Mouse (Mus musculus) lung, postnatal 4 days (tissue): Measurements from ENCODE around the gene Arl13a.
A peak's percentile ranks its signal among the peaks of the same experiment; 100 is the strongest.
"Not testable (repeated sequence)": the region's sequence is repeated elsewhere in the genome, so short reads cannot be mapped to it uniquely, and the experiment has no call there.

Source experiments
- DNase-seq, 2 experiments: peaks; one replicate each; pipeline ENCODE4 v3.0.0; 2021

The Arl13a gene

GRCm38 (mm10) chrX:134187201-134187600 lies at the start of gene Arl13a:
TSS of gene Arl13a (plus strand) at chrX:134187501.
- not testable (repeated sequence) for DNase-seq

GRCm38 (mm10) chrX:134140024-134140423 lies 47.3 kb upstream of the Arl13a start:
- no peak for DNase-seq

GRCm38 (mm10) chrX:134141551-134141950 lies 45.8 kb upstream of the Arl13a start:
- no peak for DNase-seq

GRCm38 (mm10) chrX:134141986-134142385 lies 45.3 kb upstream of the Arl13a start:
- DNase-seq: no peak

- DNase-seq: no peak
Observed at GRCm38 (mm10) chrX:134158151-134158550, 29.1 kb upstream of the Arl13a start.

- DNase-seq: no peak
Observed at GRCm38 (mm10) chrX:134160442-134160841, 26.9 kb upstream of the Arl13a start.

- DNase-seq: peak; percentile 12 to 40
Observed at GRCm38 (mm10) chrX:134162043-134162720, 25.1 kb upstream of the Arl13a start, which contains the start of gene Xkrx. TSS of gene Xkrx (minus strand) at chrX:134162076.

- DNase-seq: no peak
Observed at GRCm38 (mm10) chrX:134162826-134163225, 24.5 kb upstream of the Arl13a start.

- DNase-seq: no peak
Observed at GRCm38 (mm10) chrX:134163484-134163883, 23.8 kb upstream of the Arl13a start.

- no peak for DNase-seq
Observed at GRCm38 (mm10) chrX:134170584-134170983, 16.7 kb upstream of the Arl13a start.

- DNase-seq: no peak
Observed at GRCm38 (mm10) chrX:134174699-134175098, 12.6 kb upstream of the Arl13a start.

GRCm38 (mm10) chrX:134208491-134208890 lies 21.2 kb downstream of the Arl13a start:
- DNase-seq: no peak

- no peak for DNase-seq
Observed at GRCm38 (mm10) chrX:134211151-134211642, 23.9 kb downstream of the Arl13a start.

- no peak for DNase-seq
Observed at GRCm38 (mm10) chrX:134218161-134218560, 30.9 kb downstream of the Arl13a start.

- no peak for DNase-seq
Observed at GRCm38 (mm10) chrX:134220618-134221017, 33.3 kb downstream of the Arl13a start.

GRCm38 (mm10) chrX:134221856-134222255 lies 34.6 kb downstream of the Arl13a start, which contains the start of gene Nox1:
TSS of gene Nox1 (minus strand) at chrX:134221956.
- DNase-seq: no peak

- no peak for DNase-seq
Observed at GRCm38 (mm10) chrX:134233048-134233447, 45.7 kb downstream of the Arl13a start.

- DNase-seq: no peak
Observed at GRCm38 (mm10) chrX:134238266-134238665, 51.0 kb downstream of the Arl13a start.

- DNase-seq: no peak
Observed at GRCm38 (mm10) chrX:134245946-134246345, 58.6 kb downstream of the Arl13a start.

- DNase-seq: no peak
Observed at GRCm38 (mm10) chrX:134248202-134248601, 60.9 kb downstream of the Arl13a start.
